Mouse (Mus musculus): Measurements from ENCODE around the gene Ptprn2. TPM values are rescaled to one million over a fixed set of nuclear protein-coding genes. Genes with fewer than 3 reads are reported as not detected.

Gene Ptprn2
- polyA plus RNA-seq, 1 experiment = 0.95 TPM

DNA sequence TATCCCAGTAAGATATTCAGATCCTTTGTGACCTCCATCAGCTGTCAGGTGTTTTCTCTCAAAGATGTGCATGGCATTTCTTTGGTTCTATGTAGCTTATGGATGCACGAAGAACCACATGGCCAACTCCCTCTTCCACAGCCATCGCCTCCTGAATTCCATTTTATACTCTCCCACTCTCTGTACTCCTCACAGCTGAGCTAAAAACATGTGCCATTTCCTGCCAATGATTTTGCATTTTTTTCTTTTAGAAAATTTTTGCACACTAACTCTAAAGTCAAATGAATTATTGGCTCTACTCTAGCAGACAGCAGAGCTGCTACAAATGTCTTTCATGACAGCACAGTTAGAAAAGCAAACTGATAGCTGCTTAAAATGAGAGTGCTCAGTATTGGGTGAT lies 320.6 kb downstream of the Ptprn2 start:
- no peak for TF ChIP-seq CTCF (IDR thresholded peaks at IDR 0.05; ENCODE audit: insufficient read depth, low read length)
- TF ChIP-seq POLR2A (IDR thresholded peaks at IDR 0.05; ENCODE audit: borderline replicate concordance, extremely low read depth, low read depth, low read length) = no peak
- WGBS = 76% methylated on average over 2 of the region's 2 CpGs
- no peaks in the 10 kb centered on the region for H3K4me1 ChIP-seq (ENCODE audit: control insufficient read depth, insufficient read depth, low read length)
- DNase-seq = no peak
- H3K4me3 ChIP-seq (replicated peaks; ENCODE audit: extremely low read depth, low read depth, low read length) = no peak overlapping the region

DNA sequence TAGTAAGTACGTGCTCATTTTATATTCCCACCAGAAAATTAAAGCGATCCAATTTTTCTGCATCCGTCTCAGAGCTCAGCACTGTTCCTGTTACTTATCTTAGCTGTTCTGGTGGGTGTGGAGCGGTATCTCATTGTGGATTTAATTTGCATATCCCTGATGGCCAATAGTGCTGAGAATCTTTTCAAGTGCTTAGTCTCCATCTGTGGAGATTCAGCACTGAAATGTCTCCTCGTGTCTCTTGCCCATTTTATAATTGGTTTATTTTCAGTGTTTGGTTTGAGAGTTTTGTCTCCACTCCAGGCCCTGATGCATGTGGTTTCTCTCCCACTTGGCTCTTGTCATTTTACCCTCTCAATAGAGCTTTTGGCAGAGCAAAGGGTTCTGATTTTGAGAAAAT lies 327.5 kb downstream of the Ptprn2 start:
- no peak overlapping the region for H3K4me3 ChIP-seq (replicated peaks; ENCODE audit: extremely low read depth, low read depth, low read length)
- no peak for DNase-seq
- TF ChIP-seq CTCF (IDR thresholded peaks at IDR 0.05; ENCODE audit: insufficient read depth, low read length) = no peak
- TF ChIP-seq POLR2A (IDR thresholded peaks at IDR 0.05; ENCODE audit: borderline replicate concordance, extremely low read depth, low read depth, low read length) = no peak
- WGBS = 79% methylated on average over 5 of the region's 5 CpGs
- no peaks in the 10 kb centered on the region for H3K4me1 ChIP-seq (ENCODE audit: control insufficient read depth, insufficient read depth, low read length)

DNA sequence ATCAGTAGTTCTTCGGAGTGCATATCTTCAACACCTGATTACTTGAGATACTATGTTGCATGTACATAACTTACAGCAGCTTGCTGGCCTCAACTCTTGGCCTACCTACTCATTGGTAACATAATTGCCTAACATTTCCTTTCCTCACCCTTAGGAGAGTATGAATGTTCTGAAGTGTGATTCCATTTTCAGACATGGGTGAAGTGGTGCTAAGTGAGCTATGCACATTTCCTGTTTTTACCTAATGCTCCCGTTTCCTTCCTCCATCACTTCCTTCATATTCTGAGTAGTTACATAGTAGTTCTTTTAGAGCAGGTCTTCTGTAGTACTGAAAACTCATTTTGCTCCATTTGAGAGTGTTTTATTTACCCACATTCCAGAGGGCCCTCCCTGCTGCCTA lies 334.3 kb downstream of the Ptprn2 start:
- DNase-seq = no peak

DNA sequence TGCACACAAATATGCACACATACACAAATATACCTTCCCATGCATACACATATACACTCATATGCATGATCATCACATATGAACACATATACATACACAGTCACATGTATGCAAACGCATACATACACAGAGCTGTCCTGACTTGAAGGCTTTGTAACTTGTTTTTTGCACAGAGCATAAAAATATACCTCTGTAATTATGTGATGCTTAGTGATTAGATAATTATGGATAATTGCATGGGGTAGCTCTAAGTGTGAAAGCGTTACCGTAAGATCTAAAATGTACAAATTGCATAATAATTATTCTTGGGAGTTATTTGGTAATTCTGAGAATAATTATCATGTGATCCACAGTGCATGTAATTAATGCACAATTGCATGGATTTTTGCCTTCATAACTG lies 337.8 kb downstream of the Ptprn2 start:
- TF ChIP-seq CTCF (IDR thresholded peaks at IDR 0.05; ENCODE audit: insufficient read depth, low read length) = no peak
- no peak for TF ChIP-seq POLR2A (IDR thresholded peaks at IDR 0.05; ENCODE audit: borderline replicate concordance, extremely low read depth, low read depth, low read length)
- WGBS = 86% methylated on average over 3 of the region's 3 CpGs

More for the DNA sequence above, 334.3 kb downstream of the Ptprn2 start:
- Histone ChIP-seq H3K4me3 (replicated peaks; ENCODE audit: extremely low read depth, low read depth, low read length) (no peak overlapping the region), H3K4me1 (ENCODE audit: control insufficient read depth, insufficient read depth, low read length) (no peaks in the 10 kb centered on the region)
- 44% methylated on average over 2 of the region's 2 CpGs for WGBS
- no peak for TF ChIP-seq CTCF (IDR thresholded peaks at IDR 0.05; ENCODE audit: insufficient read depth, low read length)
- no peak for TF ChIP-seq POLR2A (IDR thresholded peaks at IDR 0.05; ENCODE audit: borderline replicate concordance, extremely low read depth, low read depth, low read length)

DNA sequence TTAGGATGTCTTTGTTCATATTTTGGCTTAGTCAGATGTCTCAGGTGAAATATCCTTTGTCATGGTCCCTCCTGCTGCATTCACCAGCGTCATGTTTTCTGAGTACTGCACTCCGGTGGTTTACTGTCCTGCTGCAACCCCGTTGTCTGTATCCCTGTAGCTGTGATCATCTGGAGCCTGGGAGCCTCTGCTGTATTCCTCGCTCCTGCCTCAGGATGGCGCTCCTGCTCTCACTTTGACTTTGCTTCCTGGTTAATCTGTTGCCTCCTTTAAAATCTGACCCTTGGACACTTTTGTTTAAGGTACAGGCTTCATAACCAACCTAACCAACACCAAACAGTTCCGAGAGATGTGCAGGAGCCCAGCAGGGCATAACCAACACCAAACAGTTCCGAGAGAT lies 342.2 kb downstream of the Ptprn2 start:
- WGBS = 43% methylated on average over 7 of the region's 7 CpGs
- H3K4me3 ChIP-seq (replicated peaks; ENCODE audit: extremely low read depth, low read depth, low read length) = no peak overlapping the region
- no peak for DNase-seq
- TF ChIP-seq POLR2A (IDR thresholded peaks at IDR 0.05; ENCODE audit: borderline replicate concordance, extremely low read depth, low read depth, low read length) = no peak
- no peak for TF ChIP-seq CTCF (IDR thresholded peaks at IDR 0.05; ENCODE audit: insufficient read depth, low read length)
- no peaks in the 10 kb centered on the region for H3K4me1 ChIP-seq (ENCODE audit: control insufficient read depth, insufficient read depth, low read length)

More for the DNA sequence above, 337.8 kb downstream of the Ptprn2 start:
- no peak for DNase-seq
- Histone ChIP-seq H3K4me1 (ENCODE audit: control insufficient read depth, insufficient read depth, low read length) (no peaks in the 10 kb centered on the region), H3K4me3 (replicated peaks; ENCODE audit: extremely low read depth, low read depth, low read length) (no peak overlapping the region)

DNA sequence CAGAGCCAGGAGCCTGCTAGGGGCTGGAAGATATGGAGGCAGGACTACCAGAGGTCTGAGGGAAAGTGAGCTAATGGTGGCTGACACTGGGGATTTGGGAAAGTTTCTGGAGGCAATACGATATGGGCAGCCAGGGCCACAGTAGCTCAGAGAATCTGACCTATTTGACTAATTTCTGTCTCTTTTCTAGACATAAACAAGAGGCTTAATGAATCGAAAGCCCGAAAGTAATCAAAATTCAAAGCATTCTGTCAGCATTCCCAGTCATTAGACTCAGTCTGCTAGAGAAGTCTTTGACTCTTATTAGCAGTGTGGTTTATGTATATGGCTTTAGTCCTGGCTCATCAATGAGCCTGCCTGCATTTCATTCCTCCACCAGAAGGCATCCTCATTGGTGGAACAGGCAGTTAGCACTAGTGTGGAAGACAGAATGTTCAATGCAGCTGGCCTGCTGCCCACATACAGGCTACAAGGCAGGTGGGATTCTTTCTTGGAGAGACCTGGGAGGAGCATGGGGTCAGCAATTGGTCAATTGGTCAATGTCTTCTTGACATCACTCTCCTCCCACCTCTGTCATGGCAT lies 353.2 kb downstream of the Ptprn2 start:
- Histone ChIP-seq H3K4me1 (ENCODE audit: control insufficient read depth, insufficient read depth, low read length) (no peaks in the 10 kb centered on the region), H3K4me3 (replicated peaks; ENCODE audit: extremely low read depth, low read depth, low read length) (no peak overlapping the region)
- no peak for DNase-seq
- TF ChIP-seq CTCF (IDR thresholded peaks at IDR 0.05; ENCODE audit: insufficient read depth, low read length) = no peak
- no peak for TF ChIP-seq POLR2A (IDR thresholded peaks at IDR 0.05; ENCODE audit: borderline replicate concordance, extremely low read depth, low read depth, low read length)
- 73% methylated on average over 3 of the region's 3 CpGs for WGBS

DNA sequence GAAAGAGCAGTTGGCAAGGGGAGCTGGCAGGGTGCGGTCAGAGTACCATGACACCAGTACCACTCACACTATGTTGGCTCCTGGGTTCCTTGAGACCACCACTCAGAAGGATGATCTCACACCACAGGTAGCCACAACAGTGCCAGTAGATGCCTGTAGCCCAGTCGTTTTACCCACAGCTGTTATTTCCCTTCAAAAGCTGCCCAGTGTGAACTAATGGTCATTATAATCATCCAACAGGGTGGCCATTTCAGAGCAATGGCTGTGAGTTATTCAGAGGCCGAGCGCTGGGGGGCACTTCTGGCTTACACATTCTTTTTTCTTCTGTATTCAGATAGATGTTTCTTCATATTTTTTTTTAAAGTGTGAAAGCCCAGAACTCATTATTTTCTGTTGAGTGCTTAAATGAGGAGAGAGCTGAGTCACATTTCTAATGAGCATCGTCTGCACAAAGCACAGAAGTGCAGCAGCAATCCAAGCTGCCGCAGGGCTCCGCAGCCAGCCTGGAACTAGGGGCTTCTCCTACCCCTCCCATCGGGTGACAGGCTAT lies 357.3 kb downstream of the Ptprn2 start:
- 73% methylated on average over 8 of the region's 8 CpGs for WGBS
- no peak overlapping the region for H3K4me3 ChIP-seq (replicated peaks; ENCODE audit: extremely low read depth, low read depth, low read length)

DNA sequence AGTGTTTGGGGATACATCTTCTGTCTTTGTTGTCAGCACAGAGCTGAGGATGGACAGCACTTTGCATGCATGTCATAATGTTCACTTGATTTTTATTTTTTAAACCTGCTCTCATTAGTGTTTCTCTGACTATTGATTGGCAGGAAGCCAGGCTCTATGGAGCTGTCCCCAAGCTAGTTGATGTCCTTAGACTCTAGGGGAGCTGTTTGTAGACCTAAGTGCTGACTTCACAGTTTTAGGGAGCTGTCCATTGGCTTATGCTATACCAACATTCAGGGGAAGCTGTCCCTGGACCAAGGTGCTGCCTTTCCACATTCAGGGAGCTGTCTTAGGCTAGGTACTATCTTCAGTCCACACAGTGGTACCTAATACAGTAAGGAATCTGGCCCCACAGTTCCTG lies 360.7 kb downstream of the Ptprn2 start:
- Histone ChIP-seq H3K4me1 (ENCODE audit: control insufficient read depth, insufficient read depth, low read length) (no peaks in the 10 kb centered on the region), H3K4me3 (replicated peaks; ENCODE audit: extremely low read depth, low read depth, low read length) (no peak overlapping the region)
- TF ChIP-seq POLR2A (IDR thresholded peaks at IDR 0.05; ENCODE audit: borderline replicate concordance, extremely low read depth, low read depth, low read length) (no peak), CTCF (IDR thresholded peaks at IDR 0.05; ENCODE audit: insufficient read depth, low read length) (no peak)
- no peak for DNase-seq

More for the DNA sequence above, 357.3 kb downstream of the Ptprn2 start:
- H3K4me1 ChIP-seq (ENCODE audit: control insufficient read depth, insufficient read depth, low read length) = no peaks in the 10 kb centered on the region
- no peak for DNase-seq
- TF ChIP-seq POLR2A (IDR thresholded peaks at IDR 0.05; ENCODE audit: borderline replicate concordance, extremely low read depth, low read depth, low read length) (no peak), CTCF (IDR thresholded peaks at IDR 0.05; ENCODE audit: insufficient read depth, low read length) (no peak)

DNA sequence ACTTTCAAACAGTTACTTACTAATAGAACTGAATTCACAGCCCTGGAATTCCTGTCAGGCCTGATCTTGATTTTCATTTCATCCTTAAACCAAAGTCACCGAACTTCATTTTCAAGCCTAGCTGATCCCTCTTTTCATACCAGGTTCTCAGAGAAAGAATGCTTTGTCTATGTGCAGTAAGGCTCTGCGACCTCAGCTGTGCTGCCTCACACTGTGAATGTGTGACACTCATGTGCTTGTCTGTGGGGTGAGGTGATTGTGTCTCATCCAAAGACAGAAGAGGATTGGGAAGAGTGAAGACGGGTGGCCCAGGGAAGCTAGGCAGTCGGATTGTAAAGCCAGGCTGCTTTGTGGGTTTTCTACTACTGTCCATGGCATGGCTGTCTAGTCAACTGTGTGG lies 361.5 kb downstream of the Ptprn2 start:
- WGBS = 77% methylated on average over 4 of the region's 4 CpGs
- no peak for DNase-seq
- TF ChIP-seq CTCF (IDR thresholded peaks at IDR 0.05; ENCODE audit: insufficient read depth, low read length) (no peak), POLR2A (IDR thresholded peaks at IDR 0.05; ENCODE audit: borderline replicate concordance, extremely low read depth, low read depth, low read length) (no peak)
- Histone ChIP-seq H3K4me3 (replicated peaks; ENCODE audit: extremely low read depth, low read depth, low read length) (no peak overlapping the region), H3K4me1 (ENCODE audit: control insufficient read depth, insufficient read depth, low read length) (no peaks in the 10 kb centered on the region)

DNA sequence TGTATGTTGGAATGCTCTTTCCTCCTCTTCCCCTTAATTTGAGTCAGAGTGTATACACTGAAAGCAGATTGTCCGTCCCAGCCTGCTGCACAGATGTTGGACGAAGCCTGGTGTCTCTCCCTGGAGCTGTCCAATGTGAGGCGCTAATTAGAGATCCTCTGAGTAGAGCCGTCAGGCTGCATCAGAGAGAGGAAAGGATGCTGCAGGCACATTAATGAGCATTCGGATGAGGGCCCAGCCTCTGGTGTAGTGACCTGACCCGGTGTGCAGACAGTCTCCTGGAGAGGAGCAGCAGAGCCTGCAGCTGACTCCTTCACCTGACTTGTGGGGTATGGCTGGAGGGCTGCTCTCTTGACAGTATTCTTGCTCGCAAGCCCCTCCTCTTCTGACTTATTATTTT lies 370.8 kb downstream of the Ptprn2 start:
- TF ChIP-seq POLR2A (IDR thresholded peaks at IDR 0.05; ENCODE audit: borderline replicate concordance, extremely low read depth, low read depth, low read length) (no peak), CTCF (IDR thresholded peaks at IDR 0.05; ENCODE audit: insufficient read depth, low read length) (no peak)
- no peak for DNase-seq
- Histone ChIP-seq H3K4me1 (ENCODE audit: control insufficient read depth, insufficient read depth, low read length) (no peaks in the 10 kb centered on the region), H3K4me3 (replicated peaks; ENCODE audit: extremely low read depth, low read depth, low read length) (no peak overlapping the region)
- 61% methylated on average over 7 of the region's 7 CpGs for WGBS

Measured in lung, adult 2 months (tissue).